Mouse (Mus musculus) thymus, adult 2 months (tissue): ENCODE data around the gene Olfr681.
"Not testable (repeated sequence)": the region's sequence is repeated elsewhere in the genome, so short reads cannot be mapped to it uniquely, and the experiment has no call there.

Source experiments
- CTCF ChIP-seq: fragments of 200-500 bp; IDR thresholded peaks from 2 replicates; pipeline ENCODE4 v1.5.1; 2012; ENCODE audit warnings: mild to moderate bottlenecking, control low read depth, low read length, moderate library complexity, borderline replicate concordance; ENCODE audit not compliant: control insufficient read depth, poor library complexity, insufficient read depth; ENCODE audit errors: extremely low read depth
- POLR2A ChIP-seq: fragments of 200-500 bp; IDR thresholded peaks from 2 replicates; pipeline ENCODE4 v1.6.1; 2012; ENCODE audit warnings: mild to moderate bottlenecking, low read length, control low read depth, moderate library complexity; ENCODE audit not compliant: control insufficient read depth, poor library complexity, insufficient read depth; ENCODE audit errors: extremely low read depth

DNA sequence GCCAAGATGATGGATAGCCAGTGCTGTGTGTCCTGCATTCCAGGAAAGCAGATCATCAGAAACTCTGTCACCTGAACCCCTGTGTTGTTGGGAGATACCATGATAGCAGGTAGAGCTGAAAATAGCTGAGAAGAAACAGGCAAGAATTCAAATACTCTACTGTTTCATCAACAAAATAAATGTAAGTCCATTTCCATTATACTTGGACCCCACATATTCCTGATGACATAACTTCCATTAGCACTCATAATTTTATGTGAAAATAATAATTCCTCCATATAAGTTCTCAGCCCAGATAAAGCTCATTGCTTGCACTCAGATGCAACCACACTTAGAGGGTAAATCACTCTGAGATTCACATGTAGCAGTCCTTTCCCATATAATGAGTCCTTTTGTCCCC, 23.9 kb upstream of the Olfr681 start, which contains the start of gene Olfr680-ps1:
- not testable (repeated sequence) for TF ChIP-seq CTCF, POLR2A
